Mouse (Mus musculus) intestine, embryonic 16.5 days (tissue): Measurements from ENCODE around the gene Swt1. TPM values are rescaled to one million over a fixed set of nuclear protein-coding genes. Genes with fewer than 3 reads are reported as not detected.
"Not testable (repeated sequence)": the region's sequence is repeated elsewhere in the genome, so short reads cannot be mapped to it uniquely, and the experiment has no call there.

ENCODE experiments used
- ATAC-seq: fragments of 200-750 bp; cut with Nextera tagmentation; 2 replicates; pipeline ENCODE4 v1.8.0; 2017; ENCODE audit warnings: moderate TSS enrichment, moderate library complexity
- H3K27ac ChIP-seq: fragments of 300-500 bp; sonication (generic); 2 replicates; pipeline ENCODE4 v1.5.1; 2014; ENCODE audit warnings: mild to moderate bottlenecking, low read length
- H3K27me3 ChIP-seq: fragments of 300-500 bp; sonication (generic); replicated peaks from 2 replicates; pipeline ENCODE4 v1.6.1; 2014; ENCODE audit warnings: low read length, control low read depth, mixed read lengths; ENCODE audit not compliant: control insufficient read depth, insufficient read depth
- H3K36me3 ChIP-seq: fragments of 300-500 bp; sonication (generic); 2 replicates; pipeline ENCODE4 v1.6.1; 2014; ENCODE audit warnings: low read length, control low read depth; ENCODE audit not compliant: control insufficient read depth, insufficient read depth
- H3K4me1 ChIP-seq: fragments of 300-500 bp; sonication (generic); 2 replicates; pipeline ENCODE4 v1.6.1; 2014; ENCODE audit warnings: low read length, control low read depth, mixed read lengths; ENCODE audit not compliant: control insufficient read depth, insufficient read depth
- H3K4me2 ChIP-seq: fragments of 300-500 bp; sonication (generic); 2 replicates; pipeline ENCODE4 v1.6.1; 2014; ENCODE audit warnings: low read depth, low read length, control low read depth
- H3K4me3 ChIP-seq: fragments of 300-500 bp; sonication (generic); 2 replicates; pipeline ENCODE4 v1.5.1; 2014; ENCODE audit warnings: mild to moderate bottlenecking, low read length
- H3K9ac ChIP-seq: fragments of 300-500 bp; sonication (generic); 2 replicates; pipeline ENCODE4 v1.6.1; 2014; ENCODE audit warnings: low read depth, low read length
- H3K9me3 ChIP-seq: fragments of 300-500 bp; sonication (generic); 2 replicates; pipeline ENCODE4 v1.6.1; 2016; ENCODE audit warnings: low read length, control low read depth; ENCODE audit not compliant: control insufficient read depth
- WGBS: fragments of 180-500 bp; shearing (Covaris S2); extraction: QIAGEN DNeasy Blood & Tissue Kit; methylation state at CpG from one replicate; pipeline ENCODE4 v1.1.7; 2014; 5-methylcytosine and 5-hydroxymethylcytosine counted together
- polyA plus RNA-seq: library from polyadenylated mRNA; unstranded; fragments of >200 nt; fragmentation: Nextera tagmentation; extraction: Ambion mirVana; gene quantifications from 2 replicates; pipeline ENCODE4 v1.2.1, GENCODE M21; 2015

Gene Swt1
- polyA plus RNA-seq, 1 experiment from 2014 or later = 30.9 TPM

DNA sequence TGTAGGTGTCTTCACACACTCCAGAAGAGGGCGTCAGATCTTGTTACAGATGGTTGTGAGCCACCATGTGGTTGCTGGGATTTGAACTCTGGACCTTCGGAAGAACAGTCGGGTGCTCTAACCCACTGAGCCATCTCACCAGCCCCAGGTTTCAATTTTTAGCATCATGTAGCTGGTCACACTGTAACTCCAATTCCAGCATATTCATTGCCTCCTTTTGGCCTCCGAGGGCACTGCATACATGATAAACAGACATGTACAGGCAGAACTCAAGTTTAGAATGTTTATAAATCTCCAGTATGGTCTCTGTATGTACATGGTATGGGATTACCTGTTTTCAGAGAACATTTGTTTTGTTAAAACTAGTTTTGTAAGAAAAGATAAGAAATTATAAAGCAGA is 80.0 kb downstream of the Swt1 start:
- H3K9ac ChIP-seq, ATAC-seq, H3K4me1 ChIP-seq, H3K9me3 ChIP-seq, H3K27ac ChIP-seq, H3K27me3 ChIP-seq: not testable (repeated sequence)
- WGBS = 67% methylated on average over 4 of the region's 4 CpGs
- H3K4me3 ChIP-seq = peak overlapping the region; percentile 8; the same call in 1 of the 2 replicates
- H3K36me3 ChIP-seq = peaks cover 15% of the 10 kb centered on the region
- 0 out of 2 replicates have a peak overlapping the region, but pooled peaks have one; percentile 16 for H3K4me2 ChIP-seq

- peaks cover 6% of the 10 kb centered on the region; the same call in 1 of the 2 replicates for H3K4me1 ChIP-seq
Observed at GRCm38 (mm10) chr1:151346681-151347127, 81.6 kb downstream of the Swt1 start.

GRCm38 (mm10) chr1:151345863-151346195 is 82.4 kb downstream of the Swt1 start:
- H3K9me3 ChIP-seq = no peaks in the 10 kb centered on the region
- H3K27ac ChIP-seq = no peak overlapping the region; the same call in none of the 2 replicates
- peak overlapping the region; percentile 85 for H3K4me3 ChIP-seq
- peak overlapping the region; percentile 56 for H3K4me2 ChIP-seq
- peaks cover 5% of the 10 kb centered on the region; the same call in 1 of the 2 replicates for H3K36me3 ChIP-seq
- H3K4me1 ChIP-seq = peaks cover 6% of the 10 kb centered on the region; the same call in 1 of the 2 replicates
- ATAC-seq = no peak
- no peaks in the 10 kb centered on the region for H3K27me3 ChIP-seq
- peak overlapping the region; percentile 94 for H3K9ac ChIP-seq

More at GRCm38 (mm10) chr1:151346681-151347127, 81.6 kb downstream of the Swt1 start:
- Histone ChIP-seq H3K4me3 (peak overlapping the region; percentile 85), H3K27ac (peak overlapping the region; percentile 57), H3K4me2 (peak overlapping the region; percentile 56), H3K36me3 (peaks cover 10% of the 10 kb centered on the region), H3K9me3 (no peaks in the 10 kb centered on the region), H3K9ac (peak overlapping the region; percentile 49), H3K27me3 (no peaks in the 10 kb centered on the region)
- 39% methylated on average over 6 of the region's 6 CpGs for WGBS
- no peak for ATAC-seq

DNA sequence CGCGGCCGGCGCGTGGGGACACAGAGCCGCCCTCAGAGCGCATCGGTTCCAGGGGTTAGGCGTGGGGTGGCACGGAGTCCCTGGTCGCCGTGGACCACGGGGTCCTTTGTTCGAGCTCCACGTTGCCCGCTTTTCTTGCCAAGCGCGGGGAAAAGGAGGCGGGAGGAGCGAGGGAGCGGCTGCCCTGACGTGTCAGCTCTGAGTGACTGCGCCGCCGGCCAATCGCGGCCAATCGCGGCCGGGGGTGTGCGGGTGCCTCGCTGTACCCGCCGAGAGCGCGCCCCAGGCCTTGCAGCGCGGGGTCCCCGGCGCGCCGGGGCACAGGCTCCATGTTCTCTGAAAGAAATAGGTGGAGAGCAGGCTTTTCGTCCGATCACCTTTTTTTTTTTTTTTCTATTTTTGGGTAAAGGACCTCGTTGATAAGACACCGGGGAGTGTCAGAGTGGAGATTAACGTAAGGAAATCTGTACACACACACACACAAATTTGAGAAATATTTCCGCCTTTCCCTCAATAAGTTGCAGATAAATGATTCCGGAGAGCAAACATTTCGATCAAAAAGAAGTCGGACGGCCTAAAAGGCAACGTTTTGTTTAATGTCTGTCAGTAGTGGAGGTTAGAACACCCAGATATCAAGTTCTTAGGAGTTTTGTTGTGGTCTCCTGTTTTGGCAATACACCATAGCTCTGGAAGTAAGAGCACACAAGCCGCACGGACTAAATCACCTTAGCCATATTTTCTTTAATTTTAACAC is 83.0 kb downstream of the Swt1 start:
- H3K4me2 ChIP-seq = peak overlapping the region; percentile 56
- H3K9me3 ChIP-seq = no peaks in the 10 kb centered on the region
- WGBS = under 1% methylated on average over 55 of the region's 55 CpGs
- peaks cover 2% of the 10 kb centered on the region; the same call in 1 of the 2 replicates for H3K36me3 ChIP-seq
- peak overlapping the region; percentile 94 for H3K9ac ChIP-seq
- peak overlapping the region; percentile 96 for H3K27ac ChIP-seq
- H3K27me3 ChIP-seq = no peaks in the 10 kb centered on the region
- ATAC-seq = peak; percentile 67
- peaks cover 6% of the 10 kb centered on the region; the same call in 1 of the 2 replicates for H3K4me1 ChIP-seq
- peak overlapping the region; percentile 85 for H3K4me3 ChIP-seq

DNA sequence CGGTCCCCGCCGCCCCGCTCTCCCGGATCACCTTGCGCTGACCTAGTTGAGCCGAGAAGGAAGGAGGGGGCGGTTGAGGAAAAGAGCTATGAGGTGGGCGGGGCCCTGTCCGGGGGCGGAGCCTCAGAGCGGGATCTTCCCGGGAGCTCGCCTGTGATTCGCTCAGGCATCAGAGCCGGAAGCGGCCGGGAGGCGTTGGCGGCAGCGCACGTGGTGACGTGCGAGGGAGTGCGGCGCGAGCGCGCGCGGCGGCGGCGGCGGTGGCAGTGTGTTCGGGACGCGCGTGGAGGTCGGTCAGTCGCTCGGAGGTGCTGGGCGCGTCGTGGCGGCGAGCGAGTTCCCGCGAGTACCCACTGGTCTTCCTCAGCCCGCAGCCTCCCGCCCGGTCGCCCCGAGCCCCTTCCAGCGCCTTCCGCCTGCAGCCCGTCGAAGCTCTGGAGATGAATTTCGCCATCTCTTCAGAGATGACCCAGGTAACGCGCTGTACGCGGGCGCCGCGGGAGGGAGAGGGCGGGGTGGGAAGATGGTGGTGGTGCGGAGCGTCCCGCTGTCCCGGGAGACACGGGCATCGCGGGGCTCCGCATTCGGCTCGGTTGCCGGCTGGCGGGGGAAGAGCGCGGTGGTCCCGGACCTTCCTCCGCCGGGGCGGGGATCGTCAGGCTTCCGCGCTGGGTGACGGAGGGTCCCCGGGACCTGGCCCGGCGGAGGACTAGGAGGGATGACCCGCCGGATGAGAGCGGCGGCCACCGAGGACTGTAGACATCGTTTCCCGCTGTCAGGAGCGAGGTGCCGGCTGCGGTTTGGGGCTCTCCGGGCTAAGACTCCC is 83.8 kb downstream of the Swt1 start, which contains the start of gene Ivns1abp:
Ivns1abp (plus strand) TSS at position 195 of the 826 bp plus-strand sequence.
- H3K27ac ChIP-seq = peak within 1 kb of the TSS; percentile 96
- ATAC-seq = peak; percentile 91
- H3K4me1 ChIP-seq = peaks cover 10% of the 10 kb centered on the region
- under 1% methylated on average over 66 of the region's 104 CpGs for WGBS
- H3K36me3 ChIP-seq = no peaks in the 10 kb centered on the region
- H3K9me3 ChIP-seq = no peaks in the 10 kb centered on the region
- peak within 1 kb of the TSS; percentile 85 for H3K4me3 ChIP-seq
- H3K9ac ChIP-seq = peak within 1 kb of the TSS; percentile 94
- H3K4me2 ChIP-seq = peak within 1 kb of the TSS; percentile 67
- H3K27me3 ChIP-seq = no peaks in the 10 kb centered on the region

GRCm38 (mm10) chr1:151343571-151344282 is 84.5 kb downstream of the Swt1 start:
- WGBS = under 1% methylated on average over 17 of the region's 17 CpGs
- peak; percentile 15; the same call in 1 of the 2 replicates for ATAC-seq
- Histone ChIP-seq H3K4me1 (peaks cover 7% of the 10 kb centered on the region), H3K27ac (peak overlapping the region; percentile 93), H3K4me2 (peak overlapping the region; percentile 67), H3K4me3 (peak overlapping the region; percentile 85), H3K27me3 (no peaks in the 10 kb centered on the region), H3K9me3 (no peaks in the 10 kb centered on the region), H3K36me3 (no peaks in the 10 kb centered on the region), H3K9ac (peak overlapping the region; percentile 70)

DNA sequence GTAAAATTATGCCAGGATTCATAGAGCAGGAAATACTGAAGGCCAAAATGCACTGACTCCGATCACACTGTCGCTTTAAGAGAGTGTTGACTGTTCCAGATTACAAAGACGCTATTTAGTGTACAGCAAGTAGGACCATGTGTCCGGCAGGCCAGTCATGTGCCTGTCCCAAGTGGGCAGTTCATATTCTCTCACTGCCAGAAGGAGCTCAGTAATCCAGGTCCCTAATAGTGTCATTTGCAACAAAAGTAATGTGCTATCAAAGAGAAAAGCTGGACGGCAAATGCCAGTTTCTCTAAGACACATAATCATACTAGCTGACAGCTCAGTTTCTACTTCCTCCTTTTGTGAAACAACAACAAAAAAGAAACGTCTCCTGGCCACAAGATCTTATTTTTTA is 85.3 kb downstream of the Swt1 start:
- peak overlapping the region; percentile 85 for H3K4me3 ChIP-seq
- WGBS = 23% methylated on average over 6 of the region's 6 CpGs
- peak overlapping the region; percentile 70 for H3K9ac ChIP-seq

DNA sequence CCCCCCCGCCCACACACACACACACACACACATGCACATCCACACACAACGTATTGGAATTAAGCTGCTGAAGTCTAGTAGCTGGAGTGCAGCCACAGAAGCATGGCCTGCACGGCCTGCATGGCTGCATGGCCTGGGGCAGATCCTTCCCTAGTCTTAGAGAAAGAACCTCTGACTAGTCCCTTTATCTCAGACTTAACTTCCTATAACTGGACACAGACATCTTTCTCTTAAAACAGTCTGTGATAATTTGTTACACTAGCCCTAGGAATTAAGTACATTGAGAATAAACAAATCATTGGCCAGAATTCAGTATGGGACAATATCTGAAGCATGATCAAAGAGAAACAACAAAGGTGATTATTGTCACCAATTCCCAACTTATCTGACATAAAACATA is 85.9 kb downstream of the Swt1 start:
- Histone ChIP-seq H3K4me1 (peaks cover 7% of the 10 kb centered on the region), H3K4me3 (no peak overlapping the region; the same call in 1 of the 2 replicates), H3K27ac (peak overlapping the region; percentile 89; the same call in 1 of the 2 replicates), H3K27me3 (no peaks in the 10 kb centered on the region), H3K4me2 (peak overlapping the region; percentile 67), H3K36me3 (no peaks in the 10 kb centered on the region), H3K9ac (0 out of 2 replicates have a peak overlapping the region, but pooled peaks have one; percentile 2), H3K9me3 (no peaks in the 10 kb centered on the region)
- no peak for ATAC-seq
- WGBS = 55% methylated on average over 3 of the region's 3 CpGs

More for the DNA sequence above, 85.3 kb downstream of the Swt1 start:
- Histone ChIP-seq H3K27ac (peak overlapping the region; percentile 93), H3K9me3 (no peaks in the 10 kb centered on the region), H3K4me1 (peaks cover 7% of the 10 kb centered on the region), H3K4me2 (peak overlapping the region; percentile 67), H3K36me3 (no peaks in the 10 kb centered on the region), H3K27me3 (no peaks in the 10 kb centered on the region)
- ATAC-seq = no peak
